Mouse (Mus musculus): Measurements from ENCODE around the gene Nckap5l. TPM values are rescaled to one million over a fixed set of nuclear protein-coding genes. Genes with fewer than 3 reads are reported as not detected.

Nckap5l gene
- total and polyA plus RNA-seq, 2 experiments from 2014 or later, result 12.2 to 24.1 TPM

- Histone ChIP-seq H3K9ac (replicated peaks; ENCODE audit: low read length, poor library complexity, severe bottlenecking) (peak overlapping the region; percentile 65), H3K27me3 (ENCODE audit: insufficient read depth, low read length) (no peaks in the 10 kb centered on the region), H3K36me3 (ENCODE audit: insufficient read depth, low read length) (no peaks in the 10 kb centered on the region), H3K27ac (ENCODE audit: low read depth, low read length) (peak overlapping the region; percentile 86), H3K9me3 (ENCODE audit: low read length) (no peaks in the 10 kb centered on the region), H3K4me3 (ENCODE audit: low read depth, low read length) (peak overlapping the region; percentile 79), H3K4me2 (ENCODE audit: low read depth, low read length, poor library complexity, severe bottlenecking) (peak overlapping the region; percentile 83), H3K4me1 (ENCODE audit: insufficient read depth, low read length) (peaks cover 12% of the 10 kb centered on the region)
- DNase-seq (ENCODE audit: low spot score) (peak; percentile 51), ATAC-seq (ENCODE audit: low FRiP score) (no peak)
- WGBS, result 8% methylated on average over 7 of the region's 7 CpGs
- TF ChIP-seq CTCF (IDR thresholded peaks at IDR 0.05), result no peak
Measured at GRCm38 (mm10) chr15:99456338-99456962, 1.1 kb downstream of the Nckap5l start.

GRCm38 (mm10) chr15:99455415-99455814, 2.1 kb downstream of the Nckap5l start:
- peaks cover 12% of the 10 kb centered on the region for H3K4me1 ChIP-seq (ENCODE audit: insufficient read depth, low read length)
- DNase-seq (ENCODE audit: low spot score) (no peak), ATAC-seq (ENCODE audit: low FRiP score) (no peak)
- WGBS, result 78% methylated on average over 3 of the region's 3 CpGs
- no peaks in the 10 kb centered on the region for H3K9me3 ChIP-seq (ENCODE audit: low read length)
- H3K9ac ChIP-seq (replicated peaks; ENCODE audit: low read length, poor library complexity, severe bottlenecking), result no peak overlapping the region; the same call in 1 of the 2 replicates
- no peak overlapping the region for H3K4me3 ChIP-seq (ENCODE audit: low read depth, low read length)
- H3K36me3 ChIP-seq (ENCODE audit: insufficient read depth, low read length), result no peaks in the 10 kb centered on the region
- no peak for TF ChIP-seq CTCF (IDR thresholded peaks at IDR 0.05)
- no peaks in the 10 kb centered on the region for H3K27me3 ChIP-seq (ENCODE audit: insufficient read depth, low read length)
- H3K27ac ChIP-seq (ENCODE audit: low read depth, low read length), result no peak overlapping the region
- no peak overlapping the region for H3K4me2 ChIP-seq (ENCODE audit: low read depth, low read length, poor library complexity, severe bottlenecking)

- no peak overlapping the region for H3K9ac ChIP-seq (replicated peaks; ENCODE audit: low read length, poor library complexity, severe bottlenecking)
- H3K27me3 ChIP-seq (ENCODE audit: insufficient read depth, low read length), result no peaks in the 10 kb centered on the region
- peaks cover 12% of the 10 kb centered on the region for H3K4me1 ChIP-seq (ENCODE audit: insufficient read depth, low read length)
- no peak overlapping the region for H3K4me3 ChIP-seq (ENCODE audit: low read depth, low read length)
- DNase-seq (ENCODE audit: low spot score) (no peak), ATAC-seq (ENCODE audit: low FRiP score) (no peak)
- TF ChIP-seq CTCF (IDR thresholded peaks at IDR 0.05), result no peak
- no peak overlapping the region for H3K27ac ChIP-seq (ENCODE audit: low read depth, low read length)
- no peaks in the 10 kb centered on the region for H3K36me3 ChIP-seq (ENCODE audit: insufficient read depth, low read length)
- no peak overlapping the region for H3K4me2 ChIP-seq (ENCODE audit: low read depth, low read length, poor library complexity, severe bottlenecking)
- WGBS, result 67% methylated on average over 7 of the region's 7 CpGs
- no peaks in the 10 kb centered on the region for H3K9me3 ChIP-seq (ENCODE audit: low read length)
Measured at GRCm38 (mm10) chr15:99454585-99455279, 2.8 kb downstream of the Nckap5l start.

- H3K9ac ChIP-seq (replicated peaks; ENCODE audit: low read length, poor library complexity, severe bottlenecking), result no peak overlapping the region
- no peaks in the 10 kb centered on the region for H3K27me3 ChIP-seq (ENCODE audit: insufficient read depth, low read length)
- WGBS, result 77% methylated on average over 11 of the region's 11 CpGs
- no peak overlapping the region for H3K4me2 ChIP-seq (ENCODE audit: low read depth, low read length, poor library complexity, severe bottlenecking)
- H3K9me3 ChIP-seq (ENCODE audit: low read length), result no peaks in the 10 kb centered on the region
- no peaks in the 10 kb centered on the region for H3K36me3 ChIP-seq (ENCODE audit: insufficient read depth, low read length)
- TF ChIP-seq CTCF (IDR thresholded peaks at IDR 0.05), result no peak
- H3K4me1 ChIP-seq (ENCODE audit: insufficient read depth, low read length), result peaks cover 15% of the 10 kb centered on the region
- no peak for ATAC-seq (ENCODE audit: low FRiP score)
- no peak overlapping the region for H3K27ac ChIP-seq (ENCODE audit: low read depth, low read length)
- no peak for DNase-seq (ENCODE audit: low spot score)
- H3K4me3 ChIP-seq (ENCODE audit: low read depth, low read length), result no peak overlapping the region
Measured at GRCm38 (mm10) chr15:99453153-99453900, 4.2 kb downstream of the Nckap5l start.

- DNase-seq (ENCODE audit: low spot score), result no peak
- H3K27me3 ChIP-seq (ENCODE audit: insufficient read depth, low read length), result no peaks in the 10 kb centered on the region
- no peak for TF ChIP-seq CTCF (IDR thresholded peaks at IDR 0.05)
- no peaks in the 10 kb centered on the region for H3K9me3 ChIP-seq (ENCODE audit: low read length)
- H3K4me3 ChIP-seq (ENCODE audit: low read depth, low read length), result no peak overlapping the region
- WGBS, result 82% methylated on average over 8 of the region's 8 CpGs
- no peak overlapping the region for H3K9ac ChIP-seq (replicated peaks; ENCODE audit: low read length, poor library complexity, severe bottlenecking)
- no peak for ATAC-seq (ENCODE audit: low FRiP score)
- no peaks in the 10 kb centered on the region for H3K36me3 ChIP-seq (ENCODE audit: insufficient read depth, low read length)
- no peak overlapping the region for H3K4me2 ChIP-seq (ENCODE audit: low read depth, low read length, poor library complexity, severe bottlenecking)
- no peak overlapping the region for H3K27ac ChIP-seq (ENCODE audit: low read depth, low read length)
- H3K4me1 ChIP-seq (ENCODE audit: insufficient read depth, low read length), result 0 out of 2 replicates have a peak, but pooled peaks cover 3% of the 10 kb centered on the region
Measured at GRCm38 (mm10) chr15:99449751-99450280, 7.7 kb downstream of the Nckap5l start.
